Mouse (Mus musculus) adrenal gland, adult 8-10 months (tissue): ENCODE measurements around the gene Hoxd12. TPM values are rescaled to one million over a fixed set of nuclear protein-coding genes. Genes with fewer than 3 reads are reported as not detected.

Experiments
- microRNA-seq, 2 experiments: library from miRNA; unstranded; fragments of <30 nt; microRNA quantifications; one replicate each; pipeline ENCODE4 v1.2.0; 2022
- total RNA-seq, 4 experiments: library from RNA; stranded (reverse); gene quantifications; 2 replicates each; pipeline ENCODE4 v1.2.4; 2022

Hoxd12 gene
- total RNA-seq, 4 experiments from 2014 or later = not detected

Small RNA genes lying within 50 kb of the gene (microRNA-seq; reads per million reads assigned to microRNA genes)
- 0 reads per million in 2 experiments for gene Gm44463
- gene Mir10b = 19,071 to 33,041 reads per million in 2 experiments

Other genes starting within 250 kb of the Hoxd12 start
- gene Lnpk, start 95.6 kb upstream of the Hoxd12 start, total RNA-seq = 10 to 100 TPM; 14.7 to 18.8 (median 17.2) TPM
- not detected for gene Evx2, start 15.5 kb upstream of the Hoxd12 start, total RNA-seq
- gene Hoxd13, start 6.7 kb upstream of the Hoxd12 start, total RNA-seq = not detected
- not detected for gene Hoxd11, start 4.5 kb downstream of the Hoxd12 start, total RNA-seq
- not detected for gene Hoxd10, start 16.9 kb downstream of the Hoxd12 start, total RNA-seq
- gene Hoxd9, start 22.7 kb downstream of the Hoxd12 start, total RNA-seq = 1 to 10 TPM; 6.5 to 9.2 (median 7.0) TPM
- 10 to 100 TPM; 33.3 to 45.8 (median 36.6) TPM for gene Hoxd8, start 29.6 kb downstream of the Hoxd12 start, total RNA-seq
- gene Hoxd3, start 36.9 kb downstream of the Hoxd12 start, total RNA-seq = 1 to 10 TPM in 3 of 4 experiments, under 1 TPM in 1; 0.73 to 1.9 (median 1.5) TPM
- gene Hoxd4, start 36.9 kb downstream of the Hoxd12 start, total RNA-seq = 10 to 100 TPM; 16.8 to 37.2 (median 31.3) TPM
- 1 to 10 TPM; 1.3 to 3.6 (median 3.2) TPM for gene Gm28230, start 51.7 kb downstream of the Hoxd12 start, total RNA-seq
- gene Hoxd1, start 88.0 kb downstream of the Hoxd12 start, total RNA-seq = not detected
- 10 to 100 TPM; 55.4 to 98.2 (median 75.5) TPM for gene Mtx2, start 150.8 kb downstream of the Hoxd12 start, total RNA-seq